Mouse (Mus musculus) limb, embryonic 13.5 days (tissue): ENCODE measurements around the gene Fcrla. TPM values are rescaled to one million over a fixed set of nuclear protein-coding genes. Genes with fewer than 3 reads are reported as not detected.

ENCODE experiments used
- ATAC-seq: fragments of 200-750 bp; cut with Nextera tagmentation; 2 replicates; pipeline ENCODE4 v1.8.0; 2017; ENCODE audit warnings: low read depth, moderate number of reproducible peaks, moderate TSS enrichment; ENCODE audit not compliant: low FRiP score
- H3K27ac ChIP-seq: fragments of 300-500 bp; sonication (generic); 2 replicates; pipeline ENCODE4 v1.5.1; 2015; ENCODE audit warnings: inconsistent platforms, mild to moderate bottlenecking, moderate library complexity
- H3K27me3 ChIP-seq: fragments of 300-500 bp; sonication (generic); 2 replicates; pipeline ENCODE4 v1.6.1; 2015; ENCODE audit warnings: mild to moderate bottlenecking, inconsistent platforms
- H3K36me3 ChIP-seq: fragments of 300-500 bp; sonication (generic); 2 replicates; pipeline ENCODE4 v1.6.1; 2015; ENCODE audit warnings: inconsistent platforms, mild to moderate bottlenecking, moderate library complexity
- H3K4me1 ChIP-seq: fragments of 300-500 bp; sonication (generic); 2 replicates; pipeline ENCODE4 v1.6.1; 2015; ENCODE audit warnings: inconsistent platforms
- H3K4me2 ChIP-seq: fragments of 300-500 bp; sonication (generic); replicated peaks from 2 replicates; pipeline ENCODE4 v1.6.1; 2015; ENCODE audit warnings: inconsistent platforms, mild to moderate bottlenecking, moderate library complexity
- H3K4me3 ChIP-seq: fragments of 300-500 bp; sonication (generic); 2 replicates; pipeline ENCODE4 v1.5.1; 2015; ENCODE audit warnings: moderate library complexity, mild to moderate bottlenecking, inconsistent platforms
- H3K9ac ChIP-seq: fragments of 300-500 bp; sonication (generic); 2 replicates; pipeline ENCODE4 v1.6.1; 2015; ENCODE audit warnings: mild to moderate bottlenecking, inconsistent platforms
- H3K9me3 ChIP-seq: fragments of 300-500 bp; sonication (generic); 2 replicates; pipeline ENCODE4 v1.6.1; 2016; ENCODE audit warnings: inconsistent platforms
- WGBS: fragments of 180-500 bp; shearing (Covaris S2); methylation state at CpG from one replicate; pipeline ENCODE4 v1.1.7; 2015; 5-methylcytosine and 5-hydroxymethylcytosine counted together
- polyA plus RNA-seq: library from polyadenylated mRNA; unstranded; fragments of >200 nt; fragmentation: Nextera tagmentation; extraction: Ambion mirVana; gene quantifications from 2 replicates; pipeline ENCODE4 v1.2.1, GENCODE M21; 2015

Gene Fcrla
- polyA plus RNA-seq, 1 experiment from 2014 or later = not detected

- H3K9ac ChIP-seq = no peak overlapping the region
- WGBS = 83% methylated on average over 5 of the region's 5 CpGs
- no peak overlapping the region for H3K4me2 ChIP-seq
- no peaks in the 10 kb centered on the region for H3K27me3 ChIP-seq
- peaks cover 15% of the 10 kb centered on the region for H3K4me1 ChIP-seq
- no peaks in the 10 kb centered on the region for H3K9me3 ChIP-seq
- no peak for ATAC-seq
- H3K27ac ChIP-seq = no peak overlapping the region
- peaks cover 34% of the 10 kb centered on the region for H3K36me3 ChIP-seq
- H3K4me3 ChIP-seq = no peak overlapping the region
Measured at GRCm38 (mm10) chr1:170882915-170883485, 44.4 kb downstream of the Fcrla start.

DNA sequence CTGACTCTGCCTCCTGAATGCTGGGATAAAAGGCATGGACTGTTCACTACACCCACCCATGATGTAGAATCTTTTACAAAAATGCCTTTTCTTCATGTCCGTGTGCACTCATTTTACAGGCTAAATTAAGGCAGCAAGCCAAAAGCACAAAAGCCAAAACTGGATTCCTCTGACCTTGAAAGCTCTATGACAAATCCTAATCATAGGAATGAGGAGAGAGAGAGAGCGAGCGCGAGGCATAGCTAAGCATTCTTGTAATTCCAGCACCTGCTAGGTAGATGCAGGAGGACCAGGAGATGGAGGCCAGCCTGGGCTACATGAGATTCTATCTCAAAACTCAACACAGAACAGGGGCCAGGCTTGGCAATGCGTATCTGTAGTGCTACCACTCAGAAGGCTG lies 50.5 kb downstream of the Fcrla start:
- H3K9ac ChIP-seq = no peak overlapping the region
- H3K4me1 ChIP-seq = no peaks in the 10 kb centered on the region
- H3K27me3 ChIP-seq = no peaks in the 10 kb centered on the region
- no peak for ATAC-seq
- H3K36me3 ChIP-seq = peaks cover 77% of the 10 kb centered on the region
- 91% methylated on average over 5 of the region's 5 CpGs for WGBS
- no peak overlapping the region for H3K4me2 ChIP-seq
- no peak overlapping the region for H3K4me3 ChIP-seq
- H3K27ac ChIP-seq = no peak overlapping the region
- H3K9me3 ChIP-seq = no peaks in the 10 kb centered on the region

GRCm38 (mm10) chr1:170875676-170876075 lies 51.7 kb downstream of the Fcrla start:
- Histone ChIP-seq H3K27ac (no peak overlapping the region), H3K9me3 (no peaks in the 10 kb centered on the region), H3K4me2 (no peak overlapping the region), H3K27me3 (no peaks in the 10 kb centered on the region), H3K4me1 (no peaks in the 10 kb centered on the region), H3K36me3 (peaks cover 71% of the 10 kb centered on the region), H3K9ac (no peak overlapping the region), H3K4me3 (no peak overlapping the region)
- no peak for ATAC-seq
- 79% methylated on average over 3 of the region's 3 CpGs for WGBS

DNA sequence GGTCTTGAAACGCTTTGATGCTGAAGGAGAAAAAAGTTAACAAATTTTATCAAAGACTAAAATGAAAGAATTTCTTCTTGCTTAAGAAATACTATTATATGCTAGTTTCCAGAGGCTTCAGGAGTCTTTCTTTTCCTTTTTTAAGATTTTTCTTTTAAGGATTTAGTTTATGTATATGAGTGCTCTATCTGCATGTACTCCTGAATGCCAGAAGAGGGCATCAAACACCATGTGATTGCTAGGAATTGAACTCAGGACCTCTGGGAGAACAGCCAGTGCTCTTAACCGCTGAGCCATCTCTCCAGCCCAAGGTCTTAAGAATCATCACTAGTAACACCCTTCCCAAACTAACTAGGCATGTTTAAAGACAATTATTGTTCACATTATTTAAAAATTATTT lies 55.4 kb downstream of the Fcrla start:
- 96% methylated on average over 2 of the region's 2 CpGs for WGBS

DNA sequence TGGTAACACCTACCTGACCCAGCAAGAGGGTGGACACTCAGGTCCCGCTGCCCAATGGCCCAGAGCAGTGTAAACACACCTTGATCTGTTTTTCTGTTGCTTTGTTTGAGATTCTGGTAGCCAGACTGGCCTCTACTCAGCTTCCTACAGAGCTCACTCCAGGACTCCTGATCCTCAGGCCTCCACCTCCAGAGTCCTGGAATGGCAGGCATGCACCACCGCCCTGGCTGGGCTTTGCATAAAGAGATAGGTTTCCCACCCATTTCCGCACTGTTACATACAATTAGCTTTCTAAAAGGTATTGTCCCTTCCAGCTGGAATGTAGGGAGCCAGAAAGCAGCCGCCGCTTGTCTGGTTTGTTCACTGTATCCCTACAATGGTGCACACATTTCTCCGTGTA lies 56.0 kb downstream of the Fcrla start:
- H3K4me2 ChIP-seq = no peak overlapping the region
- H3K9ac ChIP-seq = no peak overlapping the region
- peaks cover 7% of the 10 kb centered on the region for H3K4me1 ChIP-seq
- H3K27me3 ChIP-seq = no peaks in the 10 kb centered on the region
- ATAC-seq = no peak
- H3K9me3 ChIP-seq = no peaks in the 10 kb centered on the region
- 92% methylated on average over 6 of the region's 6 CpGs for WGBS
- no peak overlapping the region for H3K27ac ChIP-seq
- H3K36me3 ChIP-seq = peaks cover 36% of the 10 kb centered on the region
- H3K4me3 ChIP-seq = no peak overlapping the region

More for the DNA sequence above, 55.4 kb downstream of the Fcrla start:
- Histone ChIP-seq H3K4me2 (no peak overlapping the region), H3K27me3 (no peaks in the 10 kb centered on the region), H3K4me1 (peaks cover 1% of the 10 kb centered on the region), H3K27ac (no peak overlapping the region), H3K9ac (no peak overlapping the region), H3K4me3 (no peak overlapping the region), H3K36me3 (peaks cover 42% of the 10 kb centered on the region), H3K9me3 (no peaks in the 10 kb centered on the region)
- no peak for ATAC-seq

DNA sequence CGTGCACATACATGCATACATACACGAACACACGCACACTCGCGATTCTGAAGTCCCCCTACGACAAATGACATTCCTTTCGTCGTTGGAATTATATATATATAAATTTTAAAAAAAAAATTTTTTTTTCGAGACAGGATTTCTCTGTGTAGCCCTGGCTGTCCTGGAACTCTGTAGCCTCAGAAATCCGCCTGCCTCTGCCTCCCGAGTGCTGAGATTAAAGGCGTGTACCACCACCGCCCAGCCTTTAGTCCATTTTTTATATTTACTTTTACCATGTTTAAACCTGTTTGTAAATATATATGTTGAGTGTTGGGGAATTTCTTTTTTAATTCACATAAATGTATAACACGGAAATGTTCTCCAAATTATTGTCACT lies 58.5 kb downstream of the Fcrla start:
- no peak overlapping the region for H3K27ac ChIP-seq
- peak overlapping the region; percentile 84 for H3K4me3 ChIP-seq
- peak overlapping the region; percentile 65 for H3K9ac ChIP-seq
- peaks cover 9% of the 10 kb centered on the region for H3K4me1 ChIP-seq
- H3K4me2 ChIP-seq = peak overlapping the region; percentile 86
- 22% methylated on average over 14 of the region's 14 CpGs for WGBS
- H3K36me3 ChIP-seq = peaks cover 17% of the 10 kb centered on the region
- no peak for ATAC-seq
- H3K27me3 ChIP-seq = no peaks in the 10 kb centered on the region
- H3K9me3 ChIP-seq = no peaks in the 10 kb centered on the region

GRCm38 (mm10) chr1:170868107-170868904 lies 59.1 kb downstream of the Fcrla start:
- peak overlapping the region; percentile 82 for H3K9ac ChIP-seq
- H3K4me3 ChIP-seq = peak overlapping the region; percentile 84
- no peak overlapping the region for H3K27ac ChIP-seq
- H3K4me1 ChIP-seq = peaks cover 9% of the 10 kb centered on the region
- 1% methylated on average over 33 of the region's 33 CpGs for WGBS
- H3K4me2 ChIP-seq = peak overlapping the region; percentile 86
- peaks cover 17% of the 10 kb centered on the region for H3K36me3 ChIP-seq
- no peaks in the 10 kb centered on the region for H3K9me3 ChIP-seq
- peak; percentile 84 for ATAC-seq
- H3K27me3 ChIP-seq = no peaks in the 10 kb centered on the region

- peak within 1 kb of the TSS; percentile 75; the same call in 1 of the 2 replicates for H3K27ac ChIP-seq
- H3K27me3 ChIP-seq = no peaks in the 10 kb centered on the region
- H3K9me3 ChIP-seq = no peaks in the 10 kb centered on the region
- peak; percentile 81 for ATAC-seq
- H3K36me3 ChIP-seq = peaks cover 13% of the 10 kb centered on the region
- peaks cover 9% of the 10 kb centered on the region for H3K4me1 ChIP-seq
- peak within 1 kb of the TSS; percentile 86 for H3K4me2 ChIP-seq
- H3K4me3 ChIP-seq = peak within 1 kb of the TSS; percentile 84
- H3K9ac ChIP-seq = peak within 1 kb of the TSS; percentile 82
- under 1% methylated on average over 25 of the region's 25 CpGs for WGBS
Measured at GRCm38 (mm10) chr1:170867691-170868105, 59.7 kb downstream of the Fcrla start, which contains the start of gene Atf6. Atf6 (minus strand) TSS chr1:170867771.

Other genes starting within 250 kb of the Fcrla start
- gene Atf6, start 59.8 kb downstream of the Fcrla start, polyA plus RNA-seq = 7.8 and 8.2 TPM in 2 replicates
- gene Gm26620, start 42.5 kb downstream of the Fcrla start, polyA plus RNA-seq = 1.1 and 1.8 TPM in 2 replicates
- gene Dusp12, start 42.0 kb downstream of the Fcrla start, polyA plus RNA-seq = 50.5 and 56.6 TPM in 2 replicates
- 0.11 TPM in 1 of 2 replicates, not detected in the other for gene Fcrlb, start 14.6 kb downstream of the Fcrla start, polyA plus RNA-seq
- 0.84 and 1.3 TPM in 2 replicates for gene Fcgr2b, start 49.0 kb upstream of the Fcrla start, polyA plus RNA-seq
- gene Fcgr4, start 91.3 kb upstream of the Fcrla start, polyA plus RNA-seq = 0.34 and 0.64 TPM in 2 replicates
- 8.7 and 9.2 TPM in 2 replicates for gene Fcgr3, start 137.4 kb upstream of the Fcrla start, polyA plus RNA-seq
- 0.86 and 1.5 TPM in 2 replicates for gene Cfap126, start 186.3 kb upstream of the Fcrla start, polyA plus RNA-seq
- 224 and 236 TPM in 2 replicates for gene Sdhc, start 223.0 kb upstream of the Fcrla start, polyA plus RNA-seq
- 5.0 and 6.8 TPM in 2 replicates for gene Mpz, start 223.1 kb upstream of the Fcrla start, polyA plus RNA-seq